ENCODE assay signal across 33 mouse cellular contexts in the genomic region with DNA sequence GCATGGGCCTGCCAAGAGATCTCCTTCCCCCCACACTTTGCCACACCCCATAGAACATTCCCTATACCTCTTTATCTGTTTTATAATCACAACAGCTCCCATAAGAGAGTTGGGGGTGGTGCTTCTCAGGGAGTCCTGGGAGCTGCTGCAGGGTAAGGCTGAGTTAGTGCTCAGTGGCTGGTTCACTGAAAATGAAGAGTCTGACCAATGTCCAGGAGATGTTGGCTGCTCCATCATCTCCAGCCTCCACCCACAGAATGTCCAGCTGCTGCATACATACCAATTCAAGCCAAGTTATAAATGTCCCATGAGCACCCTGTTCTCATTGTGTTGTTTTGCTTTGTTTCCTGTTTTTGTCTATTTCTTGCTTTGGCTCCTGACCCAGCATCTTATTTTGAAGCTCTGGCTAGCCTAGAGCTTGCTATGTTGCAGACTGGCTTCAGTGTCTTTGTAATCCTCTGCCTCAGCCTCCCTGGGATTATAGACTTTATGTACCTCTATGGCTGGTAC. TPM values are rescaled to one million over a fixed set of nuclear protein-coding genes. Genes with fewer than 3 reads are reported as not detected.
DNase-seq lines count a peak whose midpoint lies in the region; ATAC-seq lines count a peak whose summit lies in the region.
"Had no signal": no experiment of that assay in that cellular context is flagged by ENCODE, and none has a peak within 500 bp of the region (broad histone marks: within the 10 kb centered on the region; RNA-seq: fewer than 3 reads in every experiment).

No protein-coding gene starts in this region.

- no peak overlapping the region for H3K4me2 ChIP-seq in heart, embryonic 12.5 days
- H3K4me2 ChIP-seq in midbrain, embryonic 11.5 days, result no peak overlapping the region
- H3K4me2 ChIP-seq in midbrain, embryonic 16.5 days (ENCODE audit: low read length), result no peak overlapping the region
- H3K4me2 ChIP-seq: embryonic facial prominence, embryonic 13.5 days; forebrain, embryonic 12.5 days; forebrain, embryonic 15.5 days; hindbrain, embryonic 13.5 days; intestine, embryonic 15.5 days had no signal

- H3K4me3 ChIP-seq in heart, embryonic 12.5 days, result no peak overlapping the region
- H3K4me3 ChIP-seq in midbrain, embryonic 11.5 days (ENCODE audit: low read depth, low read length), result no peak overlapping the region
- no peak overlapping the region for H3K4me3 ChIP-seq in midbrain, embryonic 16.5 days (ENCODE audit: low read depth, low read length)
- H3K4me3 ChIP-seq: embryonic facial prominence, embryonic 10.5 days; embryonic facial prominence, embryonic 13.5 days; erythroblast, embryonic 14.5 days; forebrain, embryonic 12.5 days; forebrain, embryonic 15.5 days; heart, embryonic 10.5 days; hindbrain, embryonic 10.5 days; hindbrain, embryonic 13.5 days; intestine, embryonic 15.5 days had no signal

- no peaks in the 10 kb centered on the region for H3K4me1 ChIP-seq in heart, embryonic 12.5 days (replicated peaks)
- H3K4me1 ChIP-seq in midbrain, embryonic 11.5 days (ENCODE audit: control insufficient read depth, insufficient read depth, low read length), result no peaks in the 10 kb centered on the region
- peaks cover 4% of the 10 kb centered on the region; the same call in 1 of the 2 replicates for H3K4me1 ChIP-seq in midbrain, embryonic 16.5 days (ENCODE audit: control insufficient read depth, insufficient read depth, low read length)
- H3K4me1 ChIP-seq: heart, embryonic 10.5 days; hindbrain, embryonic 13.5 days; intestine, embryonic 15.5 days had no signal

- no peaks in the 10 kb centered on the region for H3K9me3 ChIP-seq in heart, embryonic 12.5 days (replicated peaks)
- H3K9me3 ChIP-seq in midbrain, embryonic 11.5 days (ENCODE audit: control insufficient read depth, low read length), result no peaks in the 10 kb centered on the region
- H3K9me3 ChIP-seq in midbrain, embryonic 16.5 days (replicated peaks; ENCODE audit: control insufficient read depth, low read length, poor library complexity, severe bottlenecking), result no peaks in the 10 kb centered on the region
- H3K9me3 ChIP-seq: embryonic facial prominence, embryonic 10.5 days; embryonic facial prominence, embryonic 13.5 days; forebrain, embryonic 12.5 days; forebrain, embryonic 15.5 days; heart, embryonic 10.5 days; hindbrain, embryonic 10.5 days; hindbrain, embryonic 13.5 days; intestine, embryonic 15.5 days had no signal

- no peaks in the 10 kb centered on the region for H3K27me3 ChIP-seq in heart, embryonic 12.5 days (replicated peaks)
- no peaks in the 10 kb centered on the region for H3K27me3 ChIP-seq in midbrain, embryonic 11.5 days (ENCODE audit: control insufficient read depth, insufficient read depth, low read length)
- no peaks in the 10 kb centered on the region for H3K27me3 ChIP-seq in midbrain, embryonic 16.5 days (ENCODE audit: control insufficient read depth, insufficient read depth, low read depth, low read length)
- H3K27me3 ChIP-seq: embryonic facial prominence, embryonic 13.5 days; forebrain, embryonic 12.5 days; forebrain, embryonic 15.5 days; hindbrain, embryonic 13.5 days; intestine, embryonic 15.5 days had no signal

- H3K36me3 ChIP-seq in heart, embryonic 12.5 days, result no peaks in the 10 kb centered on the region
- H3K36me3 ChIP-seq in midbrain, embryonic 11.5 days (ENCODE audit: control insufficient read depth, insufficient read depth, low read length), result no peaks in the 10 kb centered on the region
- no peaks in the 10 kb centered on the region for H3K36me3 ChIP-seq in midbrain, embryonic 16.5 days (ENCODE audit: control insufficient read depth, insufficient read depth, low read length)
- H3K36me3 ChIP-seq: embryonic facial prominence, embryonic 10.5 days; embryonic facial prominence, embryonic 13.5 days; forebrain, embryonic 12.5 days; forebrain, embryonic 15.5 days; heart, embryonic 10.5 days; hindbrain, embryonic 10.5 days; hindbrain, embryonic 13.5 days; intestine, embryonic 15.5 days had no signal

- ATAC-seq in heart, embryonic 12.5 days (ENCODE audit: insufficient number of reproducible peaks, low FRiP score), result no peak
- no peak for ATAC-seq in midbrain, embryonic 11.5 days (ENCODE audit: low FRiP score)
- ATAC-seq in midbrain, embryonic 16.5 days, result no peak
- ATAC-seq: CD4-positive, CD25-positive, alpha-beta regulatory T cell, adult 4 months; forebrain, embryonic 15.5 days; hindbrain, embryonic 16.5 days; intestine, embryonic 15.5 days had no signal

- no peak overlapping the region for H3K9ac ChIP-seq in heart, embryonic 12.5 days
- H3K9ac ChIP-seq in midbrain, embryonic 11.5 days (ENCODE audit: low read length), result no peak overlapping the region
- H3K9ac ChIP-seq in midbrain, embryonic 16.5 days (ENCODE audit: low read depth, low read length), result no peak overlapping the region
- H3K9ac ChIP-seq: embryonic facial prominence, embryonic 13.5 days; forebrain, embryonic 12.5 days; forebrain, embryonic 15.5 days; hindbrain, embryonic 13.5 days; intestine, embryonic 15.5 days had no signal

- DNase-seq in heart, adult 18-20 months, result peak; percentile 31 to 63
- no peak for DNase-seq in heart, postnatal 4 days
- DNase-seq in heart, adult 9 months (ENCODE audit: low spot score in 2 of 2), result peak; percentile 42 to 61
- peak; percentile 26 for DNase-seq in midbrain, embryonic 11.5 days (ENCODE audit: low spot score, missing footprints)
- DNase-seq: adrenal gland, adult 2 months; adrenal gland, postnatal 14 days; cerebellum, adult 11-12 months; cerebellum, adult 8-10 months; cerebellum, postnatal 10 days; cerebellum, postnatal 36 days; embryo, embryonic 11 days; gastrocnemius, postnatal 14 days; kidney, adult 11 months had no signal

- H3K27ac ChIP-seq in heart, embryonic 12.5 days (ENCODE audit: poor library complexity, severe bottlenecking), result no peak overlapping the region
- H3K27ac ChIP-seq in midbrain, embryonic 11.5 days (ENCODE audit: low read depth, low read length), result no peak overlapping the region
- no peak overlapping the region for H3K27ac ChIP-seq in midbrain, embryonic 16.5 days (ENCODE audit: low read length)
- H3K27ac ChIP-seq: embryonic facial prominence, embryonic 10.5 days; embryonic facial prominence, embryonic 13.5 days; forebrain, embryonic 12.5 days; forebrain, embryonic 15.5 days; heart, embryonic 10.5 days; hindbrain, embryonic 10.5 days; hindbrain, embryonic 13.5 days; intestine, embryonic 15.5 days had no signal

RNA-seq across cellular contexts. Expression of gene Adh1, which starts 14.2 kb away (rescaled TPM):
- total RNA-seq in heart, adult 18-20 months (2021), result 10 to 100 TPM; 31.3 to 42.9 TPM
- 10 to 100 TPM; 13.3 to 13.5 TPM for total RNA-seq in heart, postnatal 4 days (2021)
- polyA plus RNA-seq in heart, embryonic 12.5 days (2016; fragmentation: Nextera tagmentation; extraction: Ambion mirVana), result 1.4 and 1.6 TPM in 2 replicates
- polyA plus RNA-seq in midbrain, embryonic 11.5 days (2014; fragmentation: Nextera tagmentation; extraction: Ambion mirVana), result 0.23 and 0.48 TPM in 2 replicates
- polyA plus RNA-seq in midbrain, embryonic 16.5 days (2015; fragmentation: Nextera tagmentation; extraction: Ambion mirVana), result 1.1 TPM in 2 replicates
- polyA plus RNA-seq: embryonic facial prominence, embryonic 10.5 days; erythroblast, embryonic 14.5 days had no signal

RNA-seq across cellular contexts. Expression of gene Adh7, which starts 29.0 kb away (rescaled TPM):
- total RNA-seq in heart, adult 18-20 months (2021), result under 1 TPM; 0.45 to 0.93 TPM
- total RNA-seq in heart, postnatal 4 days (2021), result not detected
- polyA plus RNA-seq in heart, embryonic 12.5 days (2016; fragmentation: Nextera tagmentation; extraction: Ambion mirVana), result not detected in 2 replicates
- polyA plus RNA-seq in midbrain, embryonic 11.5 days (2014; fragmentation: Nextera tagmentation; extraction: Ambion mirVana), result 0.11 and 0.16 TPM in 2 replicates
- 1.3 and 1.6 TPM in 2 replicates for polyA plus RNA-seq in midbrain, embryonic 16.5 days (2015; fragmentation: Nextera tagmentation; extraction: Ambion mirVana)
- total RNA-seq: MEL had no signal
- polyA plus RNA-seq: CD4-positive, CD25-positive, alpha-beta regulatory T cell, adult 4 months; embryonic facial prominence, embryonic 10.5 days; erythroblast, embryonic 14.5 days; forebrain, embryonic 12.5 days; heart, embryonic 14.5 days; heart, postnatal 0 days had no signal

RNA-seq across cellular contexts. Expression of gene 4930579F01Rik, which starts 52.9 kb away (rescaled TPM):
- not detected for total RNA-seq in heart, adult 18-20 months (2021)
- not detected for total RNA-seq in heart, postnatal 4 days (2021)
- not detected in 2 replicates for polyA plus RNA-seq in heart, embryonic 12.5 days (2016; fragmentation: Nextera tagmentation; extraction: Ambion mirVana)
- not detected in 2 replicates for polyA plus RNA-seq in midbrain, embryonic 11.5 days (2014; fragmentation: Nextera tagmentation; extraction: Ambion mirVana)
- polyA plus RNA-seq in midbrain, embryonic 16.5 days (2015; fragmentation: Nextera tagmentation; extraction: Ambion mirVana), result not detected in 2 replicates
- total RNA-seq: adrenal gland, adult 2 months; adrenal gland, postnatal 14 days; adrenal gland, postnatal 4 days; gastrocnemius, postnatal 14 days; gastrocnemius, postnatal 4 days; MEL had no signal
- polyA plus RNA-seq: adrenal gland, adult 2 months; C2C12; CD4-positive, CD25-positive, alpha-beta regulatory T cell, adult 4 months; cortical plate, adult 2 months; embryonic facial prominence, embryonic 10.5 days; erythroblast, embryonic 14.5 days; forebrain, embryonic 12.5 days; forebrain, embryonic 15.5 days; heart, embryonic 10.5 days; heart, embryonic 14.5 days; heart, postnatal 0 days; hindbrain, embryonic 10.5 days; hindbrain, embryonic 16.5 days had no signal
